Mouse (Mus musculus) skeletal muscle tissue, adult 2 months (tissue): Measurements from ENCODE around the gene Adamts8.

Source experiments
- DNase-seq: peaks from one replicate; pipeline ENCODE4 v3.0.0-alpha.2; 2012; ENCODE audit warnings: low read depth, low spot score

Gene Adamts8

DNA sequence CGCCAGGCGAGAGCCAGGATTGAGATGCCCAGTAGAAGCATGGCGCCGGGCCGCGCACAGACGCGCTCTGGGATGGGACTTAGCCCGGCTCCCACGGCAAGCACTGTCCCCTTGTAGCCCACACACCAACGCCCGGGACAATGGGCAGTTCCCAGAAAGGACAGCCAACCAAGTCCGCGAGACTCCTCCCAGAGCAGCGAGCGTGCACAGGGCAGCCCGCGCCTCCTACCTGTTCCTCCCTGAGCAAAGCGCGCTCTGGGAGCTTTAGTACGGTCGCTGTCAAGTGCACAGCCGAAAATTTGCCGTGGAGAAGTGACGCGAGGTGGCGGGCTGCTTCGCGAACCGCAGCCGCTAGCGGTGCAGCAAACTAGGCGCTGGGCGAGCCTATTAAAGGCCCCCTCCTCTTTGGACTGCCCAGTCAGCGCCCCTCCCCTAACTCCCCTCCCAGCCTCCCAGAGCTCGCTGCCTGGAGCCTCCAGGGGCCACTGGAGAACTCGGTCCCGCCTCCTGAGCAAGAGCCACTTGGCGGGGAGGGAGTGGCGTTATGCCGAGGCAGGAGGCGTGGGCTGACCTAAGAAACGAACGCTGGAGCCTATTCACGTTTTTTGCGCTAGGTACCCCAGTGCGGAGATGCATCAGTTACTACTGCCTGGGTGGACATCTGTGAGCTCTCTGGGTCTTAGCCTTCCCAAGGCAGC is 20.0 kb upstream of the Adamts8 start, which contains the start of gene Adamts15:
Gene Adamts15 (minus strand): TSS at position 256 of the 698 bp plus-strand sequence.
- peak; percentile 41 for DNase-seq

DNA sequence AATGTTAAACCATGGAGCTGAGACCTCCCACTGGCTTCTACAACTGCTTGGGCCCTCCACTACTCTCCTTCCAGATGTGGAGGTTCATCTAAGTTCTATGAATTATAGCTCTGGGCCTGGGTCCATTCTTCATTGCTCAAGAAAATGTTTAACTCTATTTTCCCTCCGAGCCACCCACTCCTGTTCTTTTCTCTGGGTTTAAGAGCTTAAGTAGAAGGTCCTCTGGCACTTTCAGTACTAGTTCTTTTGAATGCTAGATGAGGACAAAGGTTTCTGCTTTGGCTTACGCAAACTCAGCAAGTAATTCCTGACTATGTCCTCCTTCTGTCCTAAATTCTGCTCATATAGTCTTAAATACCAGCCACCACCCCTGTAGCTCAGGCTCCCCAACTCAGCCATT is 13.6 kb upstream of the Adamts8 start:
- no peak for DNase-seq

DNA sequence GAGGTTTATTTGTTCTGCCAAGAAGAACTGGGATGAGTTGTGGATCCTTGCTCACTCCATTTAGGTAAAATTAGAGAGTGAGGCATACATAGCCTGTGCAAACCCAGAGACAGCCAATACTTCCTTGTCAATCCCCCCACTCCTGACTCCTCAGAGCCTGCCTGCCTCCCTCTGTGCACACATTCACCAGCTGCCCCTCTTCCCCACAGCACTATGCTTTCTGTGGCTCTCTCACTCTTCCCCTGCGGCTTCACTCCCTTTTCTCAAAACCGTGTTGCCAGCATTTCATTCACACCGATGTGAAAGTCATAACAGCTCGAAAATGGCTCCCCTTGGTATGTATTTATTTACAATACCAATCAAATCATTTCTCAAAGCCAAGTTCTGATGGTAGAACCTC is 10.0 kb upstream of the Adamts8 start:
- DNase-seq, result no peak

DNA sequence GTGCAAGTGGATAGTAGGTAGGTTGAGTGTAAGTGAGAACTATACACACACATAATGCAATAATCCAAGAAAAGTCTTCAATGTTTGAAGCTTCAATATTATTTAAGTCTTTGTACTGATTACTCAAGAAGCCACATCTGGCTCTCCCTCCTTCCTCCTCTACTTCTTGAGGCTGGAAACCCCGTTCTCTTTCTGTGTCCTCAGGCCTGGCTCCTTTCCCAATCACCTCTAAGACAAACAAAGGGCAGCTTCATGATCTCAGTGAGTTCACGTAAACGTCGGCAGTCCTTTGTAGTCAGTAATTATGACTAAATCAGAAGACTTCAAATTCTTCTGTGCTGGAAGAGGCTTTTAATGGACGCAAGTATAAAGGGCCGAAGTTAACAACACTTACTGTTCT is 7.5 kb upstream of the Adamts8 start:
- no peak for DNase-seq

- DNase-seq, result no peak
Observed at GRCm38 (mm10) chr9:30936674-30937438, 5.5 kb upstream of the Adamts8 start.

DNA sequence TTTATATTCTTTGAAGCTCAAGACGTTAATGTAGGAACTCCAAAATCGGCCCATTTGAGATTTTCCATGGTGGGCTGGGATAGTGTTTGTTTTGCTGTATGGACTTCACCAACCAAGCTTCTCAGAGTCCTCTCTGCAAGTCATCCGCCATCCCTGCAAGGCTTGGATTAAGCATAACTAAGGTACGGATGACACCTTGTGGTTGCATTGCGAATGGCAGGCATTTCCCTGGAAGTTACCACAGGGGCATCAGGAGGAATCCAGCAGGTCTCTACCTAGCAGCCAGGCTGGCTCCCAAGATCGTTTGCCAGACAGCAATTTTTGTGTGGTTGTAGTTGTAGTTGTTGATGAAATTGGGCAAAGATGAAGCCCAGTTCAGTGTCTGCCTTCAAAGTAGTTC is 2.0 kb upstream of the Adamts8 start:
- DNase-seq, result peak; percentile 71

- no peak for DNase-seq
Observed at GRCm38 (mm10) chr9:30943341-30943740, 979 bp downstream of the Adamts8 start.

DNA sequence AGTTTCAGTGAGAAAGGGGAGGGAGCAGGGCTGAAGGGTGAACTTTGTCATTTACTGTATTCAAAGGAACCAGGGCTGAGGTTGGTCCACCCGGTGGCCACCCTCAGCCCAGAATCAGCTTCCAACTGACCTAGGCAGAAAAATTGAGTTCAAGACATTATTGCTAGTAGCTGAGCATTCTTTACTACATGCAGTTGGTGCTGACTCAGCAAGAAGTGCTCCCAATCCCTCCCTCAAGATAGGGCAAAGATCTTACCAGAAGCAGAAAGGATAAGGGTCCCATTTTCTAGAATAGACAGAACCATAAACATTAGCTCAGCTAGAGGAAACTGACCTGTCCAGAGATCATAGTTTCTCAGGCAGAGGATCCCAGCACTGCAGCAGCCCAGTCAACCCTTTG is 1.9 kb downstream of the Adamts8 start:
- no peak for DNase-seq

GRCm38 (mm10) chr9:30945276-30945675 is 2.9 kb downstream of the Adamts8 start:
- DNase-seq, result no peak

DNA sequence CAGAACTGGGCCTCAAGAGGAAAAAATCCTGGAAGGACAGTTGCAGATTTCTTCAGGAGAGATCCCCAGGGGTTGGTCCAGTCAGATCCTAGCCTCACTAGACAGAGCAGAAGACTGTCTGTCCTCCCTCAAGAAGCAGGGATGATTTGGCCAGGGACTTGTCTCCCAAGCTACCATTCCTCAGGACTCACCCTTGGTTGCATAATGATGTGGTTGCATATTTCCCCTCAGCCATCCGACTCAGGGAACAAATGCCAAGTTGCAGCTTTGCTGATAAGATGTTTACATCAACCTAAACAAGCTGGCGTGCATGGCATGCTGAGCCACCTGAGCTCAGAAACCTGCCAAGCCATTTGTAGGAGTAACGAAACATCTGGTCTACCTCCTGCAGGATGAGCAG is 7.1 kb downstream of the Adamts8 start:
- no peak for DNase-seq

DNA sequence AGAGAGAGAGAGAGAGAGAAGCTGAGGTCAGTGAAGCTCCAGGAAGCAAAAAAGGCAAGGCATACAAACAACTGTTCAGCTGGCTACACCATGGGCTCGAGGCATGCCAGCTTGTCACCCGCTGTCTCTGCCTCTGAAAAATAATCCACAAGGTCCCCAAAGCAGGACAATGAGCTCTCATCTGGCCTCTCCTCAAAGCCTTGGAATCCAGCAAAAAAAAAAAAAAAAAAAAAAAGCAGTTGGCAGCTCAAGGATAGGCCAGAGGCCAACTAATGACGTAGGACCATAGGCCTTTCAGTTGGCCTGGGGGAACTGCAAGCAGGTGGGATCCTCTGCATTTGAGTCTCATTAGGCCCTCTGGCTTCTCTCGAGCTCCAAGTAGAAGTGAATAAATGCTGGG is 7.6 kb downstream of the Adamts8 start:
- no peak for DNase-seq

DNA sequence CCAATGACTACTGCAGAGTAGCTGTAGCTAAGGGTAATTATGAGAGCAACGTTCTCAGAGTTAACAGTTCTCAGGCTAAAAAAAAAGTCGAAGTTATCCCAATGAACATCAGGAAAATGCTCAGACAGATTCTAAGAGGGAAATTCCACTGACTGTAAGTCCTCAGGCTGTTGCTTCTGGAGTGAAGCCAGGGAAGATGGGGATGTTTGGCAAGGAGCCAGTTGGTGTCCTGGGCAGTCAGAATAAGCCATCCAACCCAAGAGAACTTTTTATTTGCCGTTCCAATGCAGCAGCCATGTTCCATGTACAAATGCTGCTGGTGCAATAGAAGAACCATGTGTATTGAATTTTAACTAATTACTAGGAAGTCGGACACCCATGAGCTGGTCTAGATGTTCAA is 8.2 kb downstream of the Adamts8 start:
- no peak for DNase-seq

- no peak for DNase-seq
Observed at GRCm38 (mm10) chr9:30951461-30951860, 9.1 kb downstream of the Adamts8 start.

DNA sequence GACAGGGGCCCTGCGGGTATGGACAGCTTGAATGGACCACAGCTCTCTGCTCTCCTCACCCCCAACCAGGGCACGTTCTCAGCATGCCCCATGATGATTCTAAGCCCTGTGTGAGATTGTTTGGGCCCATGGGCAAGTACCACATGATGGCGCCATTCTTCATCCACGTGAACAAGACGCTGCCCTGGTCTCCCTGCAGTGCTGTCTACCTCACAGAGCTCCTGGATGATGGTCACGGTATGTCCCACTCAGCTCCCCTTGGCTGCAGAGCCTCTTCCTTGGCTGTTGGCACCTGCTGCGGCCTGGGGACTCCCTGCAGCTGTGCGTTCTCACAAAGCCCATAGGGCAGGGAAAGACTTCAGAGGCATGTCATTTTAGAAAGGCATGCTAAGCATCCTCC is 10.9 kb downstream of the Adamts8 start:
- no peak for DNase-seq

GRCm38 (mm10) chr9:30955246-30955645 is 12.9 kb downstream of the Adamts8 start:
- peak; percentile 72 for DNase-seq

DNA sequence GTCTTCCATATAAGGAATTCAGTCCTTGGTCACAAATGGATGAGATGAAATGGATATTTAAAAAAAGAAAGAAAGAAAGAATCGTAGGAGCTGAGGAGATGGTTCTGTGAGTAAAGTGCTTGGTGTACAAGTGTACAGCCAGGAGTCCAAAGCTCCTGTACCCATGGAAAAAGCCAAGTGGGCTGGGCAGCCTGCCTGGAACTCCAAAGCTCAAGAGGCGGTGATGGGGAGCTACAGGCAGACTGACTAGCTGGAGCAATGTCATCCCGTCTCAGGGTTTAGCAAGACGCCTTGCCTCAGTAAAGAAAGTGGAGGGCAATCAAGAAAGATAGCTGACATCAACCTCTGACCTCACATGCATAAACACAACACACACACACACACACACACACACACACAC is 21.4 kb downstream of the Adamts8 start:
- DNase-seq, result peak; percentile 24

- DNase-seq, result peak; percentile 43
Observed at GRCm38 (mm10) chr9:30964685-30965084, 22.3 kb downstream of the Adamts8 start.

DNA sequence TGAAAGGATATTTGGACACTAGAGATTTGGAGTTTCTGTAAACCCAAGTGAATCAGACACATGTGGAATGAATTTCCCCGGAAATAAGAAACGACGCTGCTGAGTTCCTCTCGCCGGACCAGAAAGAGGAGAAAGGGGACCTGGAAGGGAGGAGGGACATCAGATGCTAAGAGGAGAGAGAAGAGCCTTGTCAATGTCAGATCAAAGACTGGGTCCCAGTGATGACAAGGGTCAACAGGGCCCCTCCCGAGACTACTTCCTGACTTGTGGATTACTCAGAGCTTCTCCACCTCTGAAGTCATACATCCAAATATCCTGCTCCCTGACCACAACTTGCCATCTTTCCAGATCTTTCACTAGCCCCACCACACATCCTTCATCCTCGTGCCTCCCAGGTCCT is 24.5 kb downstream of the Adamts8 start:
- DNase-seq, result no peak

DNA sequence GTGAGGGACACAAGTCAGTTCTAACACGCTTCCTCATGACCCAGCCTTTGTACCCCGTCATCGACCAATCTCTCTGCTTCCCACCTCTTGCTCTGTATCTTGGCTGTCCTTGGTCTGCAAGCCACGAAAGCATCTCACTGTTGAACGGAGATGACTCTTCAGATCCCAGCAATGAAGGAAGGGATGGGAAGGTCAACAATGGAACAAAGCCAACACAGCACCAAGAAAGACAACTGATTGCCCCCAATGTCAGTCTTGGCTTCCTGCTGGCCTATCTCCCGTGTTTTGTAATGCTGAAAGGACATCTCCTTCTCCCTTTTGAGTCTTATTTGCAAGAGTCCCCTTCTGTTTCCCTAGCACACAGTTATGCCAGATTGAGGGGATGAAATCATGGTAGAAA is 25.8 kb downstream of the Adamts8 start:
- DNase-seq, result no peak

DNA sequence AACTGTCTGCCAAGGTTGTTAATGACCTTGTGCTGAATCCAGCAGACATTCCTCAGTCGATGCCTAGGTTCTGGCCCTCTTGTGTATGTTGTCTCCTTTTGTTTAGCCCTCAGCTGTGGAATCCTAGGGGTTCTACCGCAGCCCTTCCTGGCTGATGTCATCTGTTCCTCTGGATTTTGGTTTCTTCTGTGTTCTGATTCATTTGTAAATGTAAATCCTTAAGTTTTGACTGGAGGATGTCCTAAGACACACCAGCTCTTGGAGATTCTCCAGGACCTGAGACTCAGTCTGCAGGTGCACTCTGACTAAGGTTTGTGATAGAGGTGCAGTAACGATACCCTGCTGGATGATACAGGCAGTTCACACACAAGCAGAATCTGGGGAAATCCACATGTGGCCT is 27.6 kb downstream of the Adamts8 start:
- no peak for DNase-seq

DNA sequence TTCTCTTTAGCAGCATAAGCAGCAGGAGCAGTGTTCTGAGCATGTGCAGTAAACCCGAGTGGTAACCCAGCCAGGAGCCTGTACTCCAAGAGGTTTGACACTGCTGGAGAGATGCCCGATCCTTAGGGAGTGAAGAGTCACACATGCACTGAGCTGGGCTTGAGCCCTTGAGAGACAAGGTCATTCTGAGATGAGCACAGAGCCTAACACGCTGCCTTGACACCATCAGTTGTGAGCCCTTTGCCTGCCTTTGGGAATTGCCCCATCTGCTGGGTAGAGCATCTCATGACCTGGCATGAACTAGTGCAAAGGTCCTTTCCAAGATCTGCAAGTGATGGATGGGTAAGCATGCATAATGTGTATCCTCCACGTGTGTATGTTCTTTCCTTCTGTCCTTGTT is 29.6 kb downstream of the Adamts8 start:
- no peak for DNase-seq

DNA sequence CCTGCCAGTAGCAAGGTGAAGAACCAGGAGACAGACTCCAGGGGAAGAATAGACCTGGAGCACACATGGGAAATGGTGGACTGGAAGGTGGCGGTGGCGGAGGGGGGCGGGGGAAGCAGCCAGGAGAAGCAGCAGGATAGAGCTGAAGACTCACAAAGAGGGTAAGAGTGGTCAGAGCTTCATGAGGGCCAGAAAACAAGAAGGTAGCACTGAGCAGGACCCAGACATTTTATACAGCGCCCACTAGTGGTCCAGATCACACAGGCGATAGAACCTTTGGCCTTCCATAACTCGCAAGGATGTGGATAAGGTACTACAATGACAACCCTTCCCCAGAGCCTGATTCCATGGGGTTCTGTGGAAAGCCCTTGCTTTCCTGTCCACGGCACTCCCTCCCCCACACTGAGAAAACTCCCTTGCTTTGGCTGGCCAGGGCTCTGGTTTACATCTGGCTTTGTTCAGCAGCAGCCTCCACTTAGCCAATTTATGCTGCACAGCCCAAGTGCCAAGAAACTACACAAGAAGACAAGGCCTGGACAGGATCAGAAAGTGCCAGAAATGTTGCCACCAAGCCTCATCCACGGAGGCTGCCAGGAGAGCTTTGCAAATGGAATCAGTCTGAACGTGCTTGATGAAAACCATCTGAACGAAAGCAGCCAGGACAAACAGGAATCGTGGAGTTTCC is 34.1 kb downstream of the Adamts8 start:
- no peak for DNase-seq

- DNase-seq, result no peak
Observed at GRCm38 (mm10) chr9:30980467-30980866, 38.1 kb downstream of the Adamts8 start.
